Mouse (Mus musculus) intestine, postnatal 0 days (tissue): ENCODE results near the gene Pnpla6. TPM values are rescaled to one million over a fixed set of nuclear protein-coding genes. Genes with fewer than 3 reads are reported as not detected.
A peak's percentile ranks its signal among the peaks of the same experiment; 100 is the strongest.

Experiments
- ATAC-seq: fragments of 200-750 bp; cut with Nextera tagmentation; 2 replicates; pipeline ENCODE4 v1.8.0; 2017; ENCODE audit warnings: mild to moderate bottlenecking, moderate TSS enrichment, moderate library complexity
- H3K27ac ChIP-seq: fragments of 300-500 bp; sonication (generic); 2 replicates; pipeline ENCODE4 v1.5.1; 2014; ENCODE audit warnings: mild to moderate bottlenecking, low read depth, low read length, moderate library complexity
- H3K27me3 ChIP-seq: fragments of 300-500 bp; sonication (generic); replicated peaks from 2 replicates; pipeline ENCODE4 v1.6.1; 2014; ENCODE audit warnings: low read length, mixed read lengths; ENCODE audit not compliant: control insufficient read depth, insufficient read depth
- H3K36me3 ChIP-seq: fragments of 300-500 bp; sonication (generic); 2 replicates; pipeline ENCODE4 v1.6.1; 2014; ENCODE audit warnings: mild to moderate bottlenecking, moderate library complexity; ENCODE audit not compliant: control insufficient read depth, insufficient read depth
- H3K4me1 ChIP-seq: fragments of 300-500 bp; sonication (generic); replicated peaks from 2 replicates; pipeline ENCODE4 v1.6.1; 2014; ENCODE audit warnings: antibody characterized with exemption, low read length, mixed read lengths; ENCODE audit not compliant: control insufficient read depth, insufficient read depth
- H3K4me2 ChIP-seq: fragments of 300-500 bp; sonication (generic); replicated peaks from 2 replicates; pipeline ENCODE4 v1.6.1; 2014; ENCODE audit warnings: low read depth, mild to moderate bottlenecking, moderate library complexity
- H3K4me3 ChIP-seq: fragments of 300-500 bp; sonication (generic); 2 replicates; pipeline ENCODE4 v1.5.1; 2014; ENCODE audit warnings: low read depth, low read length
- H3K9ac ChIP-seq: fragments of 300-500 bp; sonication (generic); 2 replicates; pipeline ENCODE4 v1.6.1; 2014; ENCODE audit warnings: mild to moderate bottlenecking, low read depth, low read length
- H3K9me3 ChIP-seq: fragments of 300-500 bp; sonication (generic); 2 replicates; pipeline ENCODE4 v1.6.1; 2016; ENCODE audit warnings: mixed run types; ENCODE audit not compliant: control insufficient read depth
- CTCF ChIP-seq: sonication (generic); IDR thresholded peaks from 2 replicates; pipeline ENCODE4 v1.5.1; 2016; ENCODE audit warnings: low read depth, mild to moderate bottlenecking, control low read depth, antibody characterized with exemption, moderate library complexity
- WGBS: fragments of 180-500 bp; shearing (Covaris S2); extraction: QIAGEN DNeasy Blood & Tissue Kit; methylation state at CpG from one replicate; pipeline ENCODE4 v1.1.7; 2014; 5-methylcytosine and 5-hydroxymethylcytosine counted together
- polyA plus RNA-seq: library from polyadenylated mRNA; unstranded; fragments of >200 nt; fragmentation: Nextera tagmentation; extraction: Ambion mirVana; gene quantifications from 2 replicates; pipeline ENCODE4 v1.2.1, GENCODE M21; 2015

Pnpla6 gene
- polyA plus RNA-seq, 1 experiment from 2014 or later, result 36.1 TPM

- whole genome bisulfite sequencing, result 77% methylated on average over 9 of the region's 9 CpGs
- no peak overlapping the region for H3K9ac ChIP-seq
- no peak for TF ChIP-seq CTCF
Measured at GRCm38 (mm10) chr8:3536940-3537339, 21.8 kb downstream of the Pnpla6 start.

GRCm38 (mm10) chr8:3537666-3538065 is 22.5 kb downstream of the Pnpla6 start:
- Histone ChIP-seq H3K4me1 (no peaks in the 10 kb centered on the region), H3K9ac (no peak overlapping the region), H3K9me3 (no peaks in the 10 kb centered on the region), H3K36me3 (peaks cover 89% of the 10 kb centered on the region), H3K27me3 (no peaks in the 10 kb centered on the region), H3K4me2 (no peak overlapping the region), H3K27ac (no peak overlapping the region), H3K4me3 (no peak overlapping the region)
- WGBS, result 94% methylated on average over 26 of the region's 26 CpGs
- ATAC-seq, result no peak
- no peak for TF ChIP-seq CTCF

More at GRCm38 (mm10) chr8:3536940-3537339, 21.8 kb downstream of the Pnpla6 start:
- no peaks in the 10 kb centered on the region for H3K9me3 ChIP-seq
- ATAC-seq, result peak; percentile 60; the same call in 1 of the 2 replicates
- no peaks in the 10 kb centered on the region for H3K4me1 ChIP-seq
- H3K4me2 ChIP-seq, result no peak overlapping the region
- H3K36me3 ChIP-seq, result peaks cover 84% of the 10 kb centered on the region
- H3K4me3 ChIP-seq, result no peak overlapping the region
- H3K27ac ChIP-seq, result no peak overlapping the region; the same call in 1 of the 2 replicates
- no peaks in the 10 kb centered on the region for H3K27me3 ChIP-seq

- H3K4me3 ChIP-seq, result no peak overlapping the region
- ATAC-seq, result no peak
- no peaks in the 10 kb centered on the region for H3K4me1 ChIP-seq
- 86% methylated on average over 7 of the region's 7 CpGs for WGBS
- H3K9ac ChIP-seq, result no peak overlapping the region
- no peak for TF ChIP-seq CTCF
- H3K27ac ChIP-seq, result no peak overlapping the region
- H3K4me2 ChIP-seq, result no peak overlapping the region
- H3K9me3 ChIP-seq, result no peaks in the 10 kb centered on the region
- H3K36me3 ChIP-seq, result peaks cover 95% of the 10 kb centered on the region
- H3K27me3 ChIP-seq, result no peaks in the 10 kb centered on the region
Measured at GRCm38 (mm10) chr8:3539146-3539545, 24.0 kb downstream of the Pnpla6 start.

- H3K4me3 ChIP-seq, result no peak overlapping the region
- H3K4me2 ChIP-seq, result no peak overlapping the region
- no peaks in the 10 kb centered on the region for H3K4me1 ChIP-seq
- H3K9ac ChIP-seq, result no peak overlapping the region
- WGBS, result 93% methylated on average over 4 of the region's 4 CpGs
- ATAC-seq, result no peak
- no peak overlapping the region for H3K27ac ChIP-seq
- H3K36me3 ChIP-seq, result peaks cover 98% of the 10 kb centered on the region
- H3K9me3 ChIP-seq, result no peaks in the 10 kb centered on the region
- TF ChIP-seq CTCF, result no peak
- H3K27me3 ChIP-seq, result no peaks in the 10 kb centered on the region
Measured at GRCm38 (mm10) chr8:3540076-3540475, 24.9 kb downstream of the Pnpla6 start.

- Histone ChIP-seq H3K4me2 (no peak overlapping the region), H3K27ac (no peak overlapping the region), H3K27me3 (no peaks in the 10 kb centered on the region), H3K9ac (no peak overlapping the region), H3K9me3 (no peaks in the 10 kb centered on the region), H3K36me3 (peaks cover 44% of the 10 kb centered on the region), H3K4me1 (no peaks in the 10 kb centered on the region), H3K4me3 (no peak overlapping the region)
- no peak for ATAC-seq
- 91% methylated on average over 2 of the region's 2 CpGs for WGBS
- no peak for TF ChIP-seq CTCF
Measured at GRCm38 (mm10) chr8:3546511-3546910, 31.3 kb downstream of the Pnpla6 start.

- Histone ChIP-seq H3K9ac (no peak overlapping the region), H3K4me1 (no peaks in the 10 kb centered on the region), H3K27me3 (no peaks in the 10 kb centered on the region), H3K4me3 (no peak overlapping the region), H3K4me2 (no peak overlapping the region), H3K9me3 (no peaks in the 10 kb centered on the region), H3K36me3 (no peaks in the 10 kb centered on the region), H3K27ac (no peak overlapping the region)
- WGBS, result 88% methylated on average over 1 of the region's 1 CpGs
- TF ChIP-seq CTCF, result no peak
- ATAC-seq, result no peak
Measured at GRCm38 (mm10) chr8:3552240-3552639, 37.1 kb downstream of the Pnpla6 start.

- no peak overlapping the region for H3K4me3 ChIP-seq
- H3K4me2 ChIP-seq, result no peak overlapping the region
- no peaks in the 10 kb centered on the region for H3K9me3 ChIP-seq
- no peaks in the 10 kb centered on the region for H3K4me1 ChIP-seq
- no peaks in the 10 kb centered on the region for H3K36me3 ChIP-seq
- 63% methylated on average over 4 of the region's 4 CpGs for WGBS
- H3K27me3 ChIP-seq, result no peaks in the 10 kb centered on the region
- ATAC-seq, result peak; percentile 95
- H3K9ac ChIP-seq, result no peak overlapping the region
- no peak overlapping the region for H3K27ac ChIP-seq
- no peak for TF ChIP-seq CTCF
Measured at GRCm38 (mm10) chr8:3556114-3556513, 40.9 kb downstream of the Pnpla6 start.
